Mouse (Mus musculus) midbrain, embryonic 16.5 days (tissue): ENCODE results near the gene Cnksr1. TPM values are rescaled to one million over a fixed set of nuclear protein-coding genes. Genes with fewer than 3 reads are reported as not detected.

Experiments used
- ATAC-seq: fragments of 200-750 bp; cut with Nextera tagmentation; 2 replicates; pipeline ENCODE4 v1.8.0; 2017; ENCODE audit warnings: moderate TSS enrichment
- H3K27ac ChIP-seq: fragments of 300-500 bp; sonication (generic); 2 replicates; pipeline ENCODE4 v1.5.1; 2014; ENCODE audit warnings: mild to moderate bottlenecking, low read length, mixed read lengths
- H3K27me3 ChIP-seq: fragments of 300-500 bp; sonication (generic); 2 replicates; pipeline ENCODE4 v1.6.1; 2014; ENCODE audit warnings: low read depth, low read length, mixed read lengths; ENCODE audit not compliant: control insufficient read depth, insufficient read depth
- H3K36me3 ChIP-seq: fragments of 300-500 bp; sonication (generic); 2 replicates; pipeline ENCODE4 v1.6.1; 2014; ENCODE audit warnings: mild to moderate bottlenecking, low read length, moderate library complexity, mixed read lengths; ENCODE audit not compliant: control insufficient read depth, insufficient read depth
- H3K4me1 ChIP-seq: fragments of 300-500 bp; sonication (generic); 2 replicates; pipeline ENCODE4 v1.6.1; 2014; ENCODE audit warnings: mild to moderate bottlenecking, low read length, mixed read lengths; ENCODE audit not compliant: control insufficient read depth, insufficient read depth
- H3K4me2 ChIP-seq: fragments of 300-500 bp; sonication (generic); 2 replicates; pipeline ENCODE4 v1.6.1; 2014; ENCODE audit warnings: mild to moderate bottlenecking, low read length, mixed read lengths
- H3K4me3 ChIP-seq: fragments of 300-500 bp; sonication (generic); 2 replicates; pipeline ENCODE4 v1.5.1; 2014; ENCODE audit warnings: low read depth, mild to moderate bottlenecking, low read length, moderate library complexity, mixed read lengths
- H3K9ac ChIP-seq: fragments of 300-500 bp; sonication (generic); 2 replicates; pipeline ENCODE4 v1.6.1; 2014; ENCODE audit warnings: low read depth, low read length, mixed read lengths
- H3K9me3 ChIP-seq: fragments of 300-500 bp; sonication (generic); replicated peaks from 2 replicates; pipeline ENCODE4 v1.6.1; 2014; ENCODE audit warnings: mild to moderate bottlenecking, low read length, mixed read lengths; ENCODE audit not compliant: control insufficient read depth, poor library complexity, severe bottlenecking
- WGBS: fragments of 180-500 bp; shearing (Covaris S2); extraction: QIAGEN DNeasy Blood & Tissue Kit; methylation state at CpG from one replicate; pipeline ENCODE4 v1.1.7; 2014; 5-methylcytosine and 5-hydroxymethylcytosine counted together
- polyA plus RNA-seq: library from polyadenylated mRNA; unstranded; fragments of >200 nt; fragmentation: Nextera tagmentation; extraction: Ambion mirVana; gene quantifications from 2 replicates; pipeline ENCODE4 v1.2.1, GENCODE M21; 2015

Cnksr1 gene
- 0.11 and 0.13 TPM in 2 replicates for polyA plus RNA-seq

- H3K9me3 ChIP-seq = no peaks in the 10 kb centered on the region
- peak within 1 kb of the TSS; percentile 5; the same call in 1 of the 2 replicates for H3K4me2 ChIP-seq
- ATAC-seq = no peak
- H3K27ac ChIP-seq = no peak within 1 kb of the TSS
- H3K4me3 ChIP-seq = no peak within 1 kb of the TSS
- peaks cover 11% of the 10 kb centered on the region; the same call in 1 of the 2 replicates for H3K27me3 ChIP-seq
- H3K4me1 ChIP-seq = no peaks in the 10 kb centered on the region
- no peak within 1 kb of the TSS for H3K9ac ChIP-seq
- WGBS = 3% methylated on average over 18 of the region's 18 CpGs
- H3K36me3 ChIP-seq = no peaks in the 10 kb centered on the region
Observed at GRCm38 (mm10) chr4:134238279-134238651, at the start of gene Cnksr1. TSS of gene Cnksr1 (minus strand) at chr4:134238399.

DNA sequence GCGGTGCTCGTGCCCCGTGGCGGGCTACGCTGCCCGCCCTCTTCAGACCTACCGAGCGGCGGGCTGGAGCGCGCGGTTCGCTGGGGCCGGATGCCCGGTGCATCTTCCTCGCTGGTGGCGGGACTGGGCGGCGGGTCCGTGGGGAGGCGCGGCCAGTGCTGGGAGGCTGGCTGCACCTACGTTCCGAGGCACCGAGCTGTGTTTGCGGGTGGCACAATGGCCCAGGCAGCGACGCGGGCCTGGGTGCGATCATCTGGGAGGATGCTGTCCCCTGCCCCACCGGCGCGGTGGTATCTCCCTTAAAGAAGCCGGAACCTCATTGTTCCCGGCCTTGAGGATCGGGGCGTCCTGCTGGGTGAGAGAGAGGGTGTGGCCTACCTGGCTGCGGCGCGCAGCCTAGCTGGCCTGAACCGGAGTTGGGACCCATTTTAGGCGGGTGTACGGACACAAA, 49.4 kb upstream of the Cnksr1 start, which contains the start of gene Pdik1l:
Gene Pdik1l (minus strand): TSS at position 321 of the 451 bp plus-strand sequence.
- H3K9me3 ChIP-seq = no peaks in the 10 kb centered on the region
- peak within 1 kb of the TSS; percentile 100 for H3K27ac ChIP-seq
- H3K4me2 ChIP-seq = peak within 1 kb of the TSS; percentile 96
- H3K4me3 ChIP-seq = peak within 1 kb of the TSS; percentile 81
- H3K36me3 ChIP-seq = no peaks in the 10 kb centered on the region; the same call in 1 of the 2 replicates
- peaks cover 17% of the 10 kb centered on the region for H3K4me1 ChIP-seq
- no peaks in the 10 kb centered on the region for H3K27me3 ChIP-seq
- WGBS = under 1% methylated on average over 37 of the region's 43 CpGs
- ATAC-seq = peak; percentile 85
- H3K9ac ChIP-seq = peak within 1 kb of the TSS; percentile 100

DNA sequence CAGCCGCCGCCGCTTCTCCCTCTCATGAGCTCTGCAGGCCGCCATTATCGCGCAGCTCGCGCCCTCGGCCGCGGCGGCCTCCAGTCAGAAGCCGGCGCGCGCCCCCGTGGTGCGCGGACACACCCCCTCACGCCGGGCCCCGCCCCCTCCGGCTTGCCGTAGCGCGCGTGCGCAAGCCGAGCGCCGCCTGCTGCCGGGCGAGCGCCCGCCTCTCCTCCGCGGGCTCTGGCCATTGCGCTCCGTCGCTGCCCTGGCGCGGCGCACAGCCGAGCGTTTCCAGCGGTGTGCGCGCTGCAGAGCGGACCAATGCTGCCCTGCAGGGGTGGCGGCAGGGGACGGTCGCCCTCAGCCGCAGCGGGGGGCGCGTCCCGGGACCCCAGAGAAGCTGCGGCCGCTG, 49.0 kb upstream of the Cnksr1 start:
- Histone ChIP-seq H3K27ac (peak overlapping the region; percentile 100), H3K27me3 (no peaks in the 10 kb centered on the region), H3K4me2 (peak overlapping the region; percentile 77), H3K9ac (peak overlapping the region; percentile 100), H3K4me1 (peaks cover 17% of the 10 kb centered on the region), H3K36me3 (peaks cover 1% of the 10 kb centered on the region), H3K9me3 (no peaks in the 10 kb centered on the region), H3K4me3 (peak overlapping the region; percentile 81)
- under 1% methylated on average over 52 of the region's 59 CpGs for WGBS
- peak; percentile 96 for ATAC-seq

DNA sequence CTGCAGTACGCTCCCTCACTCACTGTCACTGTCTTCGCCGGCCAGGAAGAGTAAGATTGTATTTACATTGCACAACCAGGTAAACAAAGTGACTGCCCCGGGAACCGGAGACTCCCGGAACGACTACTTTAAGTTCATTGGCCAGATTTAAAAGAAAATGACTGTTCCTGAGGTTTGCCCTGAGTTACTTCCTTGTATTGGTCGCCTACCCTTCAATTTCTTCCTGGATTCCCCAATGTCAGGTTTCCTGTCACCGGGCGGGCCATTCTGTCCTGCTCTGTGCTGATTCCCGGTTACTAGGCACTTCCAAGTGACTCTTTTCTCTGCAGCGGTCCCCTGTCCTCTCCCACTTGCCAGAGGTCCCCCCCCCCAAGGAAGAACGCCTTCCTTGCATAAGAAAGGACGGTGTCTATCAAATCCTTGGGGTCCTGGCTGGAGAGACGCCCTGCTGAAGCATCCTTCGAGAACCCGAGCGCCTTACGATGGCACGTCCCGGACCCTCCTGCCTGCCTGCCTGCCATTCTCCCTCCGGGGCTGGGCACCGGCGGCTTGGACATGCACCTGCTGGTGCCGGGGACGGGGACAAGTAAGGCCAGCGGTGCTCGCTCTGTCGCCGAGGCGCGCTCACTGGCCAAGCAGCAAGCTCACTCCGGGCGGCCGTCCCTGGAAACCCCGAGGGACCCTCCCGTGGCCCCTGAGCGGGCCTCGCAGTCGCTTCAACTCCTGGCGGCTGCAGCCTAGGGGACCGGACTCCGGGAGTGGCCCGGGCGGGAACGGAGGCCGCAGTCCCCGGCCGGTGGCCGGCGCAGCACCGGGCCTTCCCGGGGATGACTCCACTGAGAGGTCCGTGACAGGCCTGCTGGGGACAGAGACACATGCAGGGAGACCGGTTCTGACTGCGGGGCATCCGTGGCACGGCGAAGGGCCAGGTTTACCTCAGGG, 48.3 kb upstream of the Cnksr1 start:
- peak; percentile 1; the same call in 1 of the 2 replicates for ATAC-seq
- no peaks in the 10 kb centered on the region for H3K9me3 ChIP-seq
- peak overlapping the region; percentile 96 for H3K4me2 ChIP-seq
- H3K27me3 ChIP-seq = no peaks in the 10 kb centered on the region
- peaks cover 6% of the 10 kb centered on the region for H3K36me3 ChIP-seq
- peak overlapping the region; percentile 100 for H3K27ac ChIP-seq
- WGBS = 3% methylated on average over 55 of the region's 59 CpGs
- H3K4me3 ChIP-seq = peak overlapping the region; percentile 81
- peaks cover 17% of the 10 kb centered on the region for H3K4me1 ChIP-seq
- peak overlapping the region; percentile 100 for H3K9ac ChIP-seq

DNA sequence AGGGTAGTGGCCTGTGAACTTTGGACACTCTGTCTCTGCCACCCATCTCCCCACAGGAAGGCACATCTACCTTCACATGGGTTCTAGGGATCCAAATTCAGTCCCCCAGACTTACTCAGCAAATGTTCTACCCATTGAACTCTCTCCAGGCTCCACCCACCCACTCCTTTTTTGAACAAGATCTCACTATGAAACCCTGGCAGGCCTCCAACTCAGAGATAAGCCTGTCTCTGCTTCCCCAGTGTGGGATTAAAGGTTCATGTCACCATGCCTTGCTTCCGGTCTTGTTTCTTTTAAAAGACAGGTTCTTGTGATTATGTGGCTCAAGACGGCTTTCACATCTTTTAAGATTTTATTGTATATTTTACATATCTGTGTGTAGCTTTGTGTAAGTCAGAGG, 46.7 kb upstream of the Cnksr1 start:
- Histone ChIP-seq H3K27ac (no peak overlapping the region), H3K9me3 (no peaks in the 10 kb centered on the region), H3K4me1 (peaks cover 17% of the 10 kb centered on the region), H3K9ac (no peak overlapping the region), H3K4me3 (no peak overlapping the region), H3K36me3 (peaks cover 12% of the 10 kb centered on the region), H3K27me3 (no peaks in the 10 kb centered on the region), H3K4me2 (no peak overlapping the region)
- no peak for ATAC-seq
- WGBS = 93% methylated on average over 2 of the region's 2 CpGs

GRCm38 (mm10) chr4:134273417-134274345, 35.5 kb upstream of the Cnksr1 start:
- Histone ChIP-seq H3K9me3 (no peaks in the 10 kb centered on the region), H3K27ac (no peak overlapping the region), H3K36me3 (peaks cover 18% of the 10 kb centered on the region), H3K9ac (no peak overlapping the region), H3K4me2 (peak overlapping the region; percentile 1; the same call in 1 of the 2 replicates), H3K4me1 (no peaks in the 10 kb centered on the region), H3K27me3 (no peaks in the 10 kb centered on the region), H3K4me3 (no peak overlapping the region)
- ATAC-seq = no peak
- 6% methylated on average over 14 of the region's 14 CpGs for WGBS

DNA sequence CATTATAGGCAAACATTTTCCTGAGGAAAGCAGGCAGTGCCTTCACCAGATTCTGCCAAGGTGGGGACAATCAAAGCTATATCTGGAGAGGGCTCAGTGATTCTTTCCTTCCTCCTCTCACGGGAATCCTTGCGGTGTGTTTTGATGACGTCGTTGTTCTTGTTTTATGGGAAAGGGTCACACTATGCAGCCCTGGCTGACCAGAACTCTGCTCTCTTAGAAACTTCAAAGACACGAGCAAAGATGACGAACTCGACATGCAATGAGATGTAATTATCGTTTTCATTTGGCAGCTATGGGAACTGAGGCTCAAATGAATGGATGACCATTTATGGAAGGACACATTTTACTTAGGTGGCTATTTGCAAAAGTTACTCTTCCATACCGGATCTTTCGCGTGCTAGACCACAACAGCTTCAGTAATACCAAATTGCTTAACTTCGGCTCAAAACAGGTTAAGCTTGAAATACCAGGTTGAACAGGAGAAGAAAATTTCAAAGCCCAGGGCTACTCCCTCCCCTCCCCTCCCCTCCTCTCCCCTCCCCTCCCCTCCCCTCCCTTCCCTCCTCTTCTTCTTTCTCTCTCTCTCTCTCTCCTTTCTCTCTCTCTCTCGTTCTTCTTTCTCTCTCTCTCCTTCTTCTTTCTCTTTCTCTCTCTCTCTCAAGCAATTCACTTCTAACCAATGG, 34.7 kb upstream of the Cnksr1 start:
- 40% methylated on average over 12 of the region's 13 CpGs for WGBS
- Histone ChIP-seq H3K36me3 (peaks cover 16% of the 10 kb centered on the region), H3K4me2 (peak overlapping the region; percentile 1; the same call in 1 of the 2 replicates), H3K27ac (no peak overlapping the region), H3K4me3 (no peak overlapping the region), H3K27me3 (no peaks in the 10 kb centered on the region), H3K9me3 (no peaks in the 10 kb centered on the region), H3K4me1 (no peaks in the 10 kb centered on the region), H3K9ac (no peak overlapping the region)
- ATAC-seq = no peak

DNA sequence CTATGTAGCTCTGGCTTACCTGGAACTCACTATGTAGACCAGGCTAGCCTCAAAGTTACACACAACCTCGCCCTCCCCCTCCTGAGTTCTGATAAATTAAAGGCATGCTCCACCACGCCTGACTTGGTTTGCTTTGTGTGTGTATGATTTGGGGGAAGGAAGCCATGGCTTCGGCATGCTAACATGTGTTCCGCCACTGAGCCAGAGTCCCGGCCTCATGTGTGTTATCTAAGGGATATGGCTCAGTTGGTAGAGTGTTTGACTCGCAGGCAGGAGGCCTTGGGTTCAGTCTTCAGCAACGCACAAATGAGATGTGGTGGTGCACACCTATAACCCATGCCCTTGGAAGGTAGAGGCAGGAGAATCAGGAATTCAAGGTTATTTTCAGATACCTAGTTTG, 33.8 kb upstream of the Cnksr1 start:
- Histone ChIP-seq H3K27me3 (no peaks in the 10 kb centered on the region), H3K36me3 (peaks cover 9% of the 10 kb centered on the region), H3K4me2 (no peak overlapping the region), H3K27ac (no peak overlapping the region), H3K9me3 (no peaks in the 10 kb centered on the region), H3K4me3 (no peak overlapping the region), H3K9ac (no peak overlapping the region), H3K4me1 (no peaks in the 10 kb centered on the region)
- 85% methylated on average over 7 of the region's 7 CpGs for WGBS
- ATAC-seq = no peak
